Mouse (Mus musculus): ENCODE results near the gene Capn2.
A peak's percentile ranks its signal among the peaks of the same experiment; 100 is the strongest.

The Capn2 gene

GRCm38 (mm10) chr1:182516758-182517676 lies at the start of gene Capn2:
Capn2 (minus strand) TSS chr1:182517608.
- peak; percentile 81 for DNase-seq (ENCODE audit: low spot score)

GRCm38 (mm10) chr1:182565351-182565835 lies 48.0 kb upstream of the Capn2 start:
- DNase-seq (ENCODE audit: low spot score): no peak

GRCm38 (mm10) chr1:182564408-182565120 lies 47.2 kb upstream of the Capn2 start, which contains the start of gene Capn8:
Capn8 (plus strand) TSS chr1:182565007.
- DNase-seq (ENCODE audit: low spot score): no peak

- no peak for DNase-seq (ENCODE audit: low spot score)
Observed at GRCm38 (mm10) chr1:182562576-182563370, 45.4 kb upstream of the Capn2 start.

GRCm38 (mm10) chr1:182561945-182562514 lies 44.6 kb upstream of the Capn2 start:
- DNase-seq (ENCODE audit: low spot score): no peak

- peak; percentile 41 for DNase-seq (ENCODE audit: low spot score)
Observed at GRCm38 (mm10) chr1:182560390-182561098, 43.1 kb upstream of the Capn2 start.

GRCm38 (mm10) chr1:182559530-182559929 lies 42.1 kb upstream of the Capn2 start:
- no peak for DNase-seq (ENCODE audit: low spot score)

GRCm38 (mm10) chr1:182558271-182558670 lies 40.9 kb upstream of the Capn2 start:
- no peak for DNase-seq (ENCODE audit: low spot score)

GRCm38 (mm10) chr1:182553649-182554375 lies 36.4 kb upstream of the Capn2 start:
- no peak for DNase-seq (ENCODE audit: low spot score)

GRCm38 (mm10) chr1:182550761-182551160 lies 33.4 kb upstream of the Capn2 start:
- DNase-seq (ENCODE audit: low spot score): no peak

GRCm38 (mm10) chr1:182543906-182544305 lies 26.5 kb upstream of the Capn2 start:
- no peak for DNase-seq (ENCODE audit: low spot score)

- no peak for DNase-seq (ENCODE audit: low spot score)
Observed at GRCm38 (mm10) chr1:182543136-182543535, 25.7 kb upstream of the Capn2 start.

- no peak for DNase-seq (ENCODE audit: low spot score)
Observed at GRCm38 (mm10) chr1:182542110-182542509, 24.7 kb upstream of the Capn2 start.

GRCm38 (mm10) chr1:182539023-182539940 lies 21.9 kb upstream of the Capn2 start:
- peak; percentile 73 for DNase-seq (ENCODE audit: low spot score)

- no peak for DNase-seq (ENCODE audit: low spot score)
Observed at GRCm38 (mm10) chr1:182535080-182535481, 17.7 kb upstream of the Capn2 start.

- DNase-seq (ENCODE audit: low spot score): no peak
Observed at GRCm38 (mm10) chr1:182533583-182533982, 16.2 kb upstream of the Capn2 start.

- DNase-seq (ENCODE audit: low spot score): no peak
Observed at GRCm38 (mm10) chr1:182527921-182528858, 10.8 kb upstream of the Capn2 start.

GRCm38 (mm10) chr1:182527261-182527766 lies 9.9 kb upstream of the Capn2 start:
- DNase-seq (ENCODE audit: low spot score): no peak

All from yolk sac, embryonic 10.5 days (tissue).